Mouse (Mus musculus) lung, adult 2 months (tissue): ENCODE data around the gene Trdmt1.

ENCODE experiments used
- CTCF ChIP-seq: fragments of 200-500 bp; IDR thresholded peaks from 2 replicates; pipeline ENCODE4 v1.5.1; 2011; ENCODE audit warnings: mild to moderate bottlenecking, low read length, control low read depth; ENCODE audit not compliant: insufficient read depth
- POLR2A ChIP-seq: fragments of 200-500 bp; IDR thresholded peaks from 2 replicates; pipeline ENCODE4 v1.6.1; 2011; ENCODE audit warnings: low read depth, mild to moderate bottlenecking, control low read depth, low read length, borderline replicate concordance; ENCODE audit errors: extremely low read depth

GRCm38 (mm10) chr2:13556239-13556638, 11.8 kb upstream of the Trdmt1 start:
- TF ChIP-seq POLR2A, result no peak
- no peak for TF ChIP-seq CTCF
